Mouse (Mus musculus): ENCODE measurements around the gene Pdap1.

- TF ChIP-seq POLR2A (IDR thresholded peaks at IDR 0.05; ENCODE audit: low read depth, low read length) (no peak), CTCF (IDR thresholded peaks at IDR 0.05; ENCODE audit: extremely low read depth, insufficient read length, insufficient replicate concordance, low read depth, low read length) (no peak)
Observed at GRCm38 (mm10) chr5:145084822-145085221, 55.2 kb downstream of the Pdap1 start.

Data from small intestine, adult 2 months (tissue).